Mouse (Mus musculus): Measurements from ENCODE around the gene Tenm3.
A peak's percentile ranks its signal among the peaks of the same experiment; 100 is the strongest.
"Not testable (repeated sequence)": the region's sequence is repeated elsewhere in the genome, so short reads cannot be mapped to it uniquely, and the experiment has no call there.

The Tenm3 gene

GRCm38 (mm10) chr8:48204114-48204837 is 639.5 kb downstream of the Tenm3 start:
- peak; percentile 57 for DNase-seq (ENCODE audit: low spot score)

- DNase-seq (ENCODE audit: low spot score) = no peak
Measured at GRCm38 (mm10) chr8:48203611-48204010, 640.1 kb downstream of the Tenm3 start.

DNA sequence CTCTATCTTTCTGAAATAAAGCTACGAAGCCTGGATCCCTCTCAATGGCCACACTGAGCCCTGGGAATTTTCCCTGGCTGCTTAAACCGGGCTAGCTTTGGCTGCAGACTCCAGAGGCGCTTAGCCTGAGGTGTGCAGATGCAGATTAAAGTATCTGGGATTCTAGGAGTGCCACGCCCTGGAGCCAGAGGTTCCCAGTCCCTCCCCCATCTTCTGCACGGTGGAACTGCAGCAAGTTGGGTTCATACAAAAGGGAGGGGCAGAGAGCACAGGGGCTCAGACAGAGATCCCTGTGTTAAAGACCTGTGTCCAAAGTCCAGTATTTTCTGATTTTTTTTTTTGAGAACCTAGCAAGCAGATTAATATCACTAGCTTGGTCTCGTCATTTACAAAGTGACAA is 640.6 kb downstream of the Tenm3 start:
- no peak for DNase-seq (ENCODE audit: low spot score)

DNA sequence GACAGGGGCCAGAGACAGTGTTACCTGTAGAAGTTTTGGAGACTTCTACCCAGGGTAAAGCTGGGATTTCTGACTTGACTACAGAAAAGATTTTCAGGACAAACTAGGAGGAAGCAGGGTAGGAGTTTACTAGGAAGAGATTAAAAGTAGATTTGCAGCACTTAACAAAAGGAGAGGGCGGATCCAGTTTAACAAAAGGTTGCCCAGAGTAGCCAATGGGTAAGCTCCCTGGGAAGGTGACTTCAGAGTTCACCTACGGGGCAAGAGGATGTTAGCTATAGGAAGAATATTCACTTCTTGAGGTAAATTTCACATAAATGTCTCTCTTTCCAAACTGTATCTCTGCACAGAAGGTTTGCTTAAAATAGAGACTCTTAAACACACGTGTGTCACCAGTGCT is 641.1 kb downstream of the Tenm3 start:
- DNase-seq (ENCODE audit: low spot score) = no peak

GRCm38 (mm10) chr8:48199171-48199570 is 644.6 kb downstream of the Tenm3 start:
- DNase-seq (ENCODE audit: low spot score) = no peak

GRCm38 (mm10) chr8:48195971-48196370 is 647.8 kb downstream of the Tenm3 start:
- no peak for DNase-seq (ENCODE audit: low spot score)

GRCm38 (mm10) chr8:48188586-48188985 is 655.2 kb downstream of the Tenm3 start:
- no peak for DNase-seq (ENCODE audit: low spot score)

- DNase-seq (ENCODE audit: low spot score) = no peak
Measured at GRCm38 (mm10) chr8:48183758-48184157, 660.0 kb downstream of the Tenm3 start.

DNA sequence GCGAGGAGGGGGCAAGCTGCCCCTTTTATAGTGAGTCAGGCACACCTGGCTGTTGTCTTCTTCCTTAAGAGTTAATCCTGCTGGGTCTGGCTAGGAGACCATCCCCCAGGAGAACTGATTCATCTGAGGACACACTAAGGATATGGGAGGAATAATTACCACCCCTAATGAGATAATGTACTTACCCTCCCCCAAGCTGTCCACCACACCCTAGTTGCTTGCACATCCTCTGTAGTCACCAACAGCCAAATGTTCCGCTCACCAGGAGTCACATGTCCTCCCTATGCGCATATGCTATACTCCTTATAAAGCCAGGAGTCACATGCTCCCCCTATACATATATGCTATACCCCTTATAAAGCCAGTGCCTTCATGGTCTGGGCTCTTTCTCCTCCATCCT is 662.8 kb downstream of the Tenm3 start:
- no peak for DNase-seq (ENCODE audit: low spot score)

GRCm38 (mm10) chr8:48180146-48180545 is 663.6 kb downstream of the Tenm3 start:
- DNase-seq (ENCODE audit: low spot score) = not testable (repeated sequence)

DNA sequence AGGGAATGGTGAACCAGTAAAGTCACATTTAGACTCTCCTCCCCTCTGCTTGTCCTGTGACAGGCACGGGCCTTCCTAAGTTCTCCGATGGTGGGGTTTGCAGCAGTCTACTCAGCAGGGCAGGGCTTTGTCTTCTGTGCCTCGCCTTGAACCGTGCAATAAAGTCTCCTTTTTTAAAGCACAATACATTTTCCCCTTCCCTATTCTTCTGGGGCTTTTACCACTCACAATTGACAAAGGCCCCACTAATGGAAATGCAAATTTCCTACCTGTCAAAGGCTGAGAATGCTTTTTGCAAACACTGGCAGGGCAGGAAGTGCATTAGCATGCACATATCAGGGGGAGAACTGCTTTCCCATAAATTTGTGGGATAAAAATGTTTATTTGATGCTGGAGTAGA is 664.8 kb downstream of the Tenm3 start:
- DNase-seq (ENCODE audit: low spot score) = no peak

DNA sequence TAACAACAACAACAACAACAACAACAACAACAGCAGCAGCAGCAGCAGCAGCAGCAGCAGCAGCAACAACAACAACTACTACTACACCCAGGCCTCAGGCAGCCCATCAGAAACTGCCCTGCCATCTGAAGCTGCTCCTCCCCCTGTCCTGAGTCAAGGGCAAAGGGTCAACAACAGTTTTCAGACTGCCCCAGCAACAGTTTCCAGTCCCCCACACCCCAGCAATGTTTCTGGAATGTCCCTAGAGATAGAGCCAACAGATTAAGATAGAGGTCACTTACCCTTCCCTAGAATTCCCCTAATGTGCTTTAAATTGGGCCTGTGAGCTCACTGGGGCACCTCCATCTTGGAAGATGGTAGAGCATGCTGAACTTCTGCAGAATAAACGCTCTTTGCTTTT is 665.9 kb downstream of the Tenm3 start:
- DNase-seq (ENCODE audit: low spot score) = no peak
